Mouse (Mus musculus): ENCODE data around the gene Tbc1d5. TPM values are rescaled to one million over a fixed set of nuclear protein-coding genes. Genes with fewer than 3 reads are reported as not detected.
A peak's percentile ranks its signal among the peaks of the same experiment; 100 is the strongest.

Gene Tbc1d5
- polyA plus RNA-seq (2015; fragmentation: Nextera tagmentation; extraction: Ambion mirVana) = 4.6 and 5.6 TPM in 2 replicates

DNA sequence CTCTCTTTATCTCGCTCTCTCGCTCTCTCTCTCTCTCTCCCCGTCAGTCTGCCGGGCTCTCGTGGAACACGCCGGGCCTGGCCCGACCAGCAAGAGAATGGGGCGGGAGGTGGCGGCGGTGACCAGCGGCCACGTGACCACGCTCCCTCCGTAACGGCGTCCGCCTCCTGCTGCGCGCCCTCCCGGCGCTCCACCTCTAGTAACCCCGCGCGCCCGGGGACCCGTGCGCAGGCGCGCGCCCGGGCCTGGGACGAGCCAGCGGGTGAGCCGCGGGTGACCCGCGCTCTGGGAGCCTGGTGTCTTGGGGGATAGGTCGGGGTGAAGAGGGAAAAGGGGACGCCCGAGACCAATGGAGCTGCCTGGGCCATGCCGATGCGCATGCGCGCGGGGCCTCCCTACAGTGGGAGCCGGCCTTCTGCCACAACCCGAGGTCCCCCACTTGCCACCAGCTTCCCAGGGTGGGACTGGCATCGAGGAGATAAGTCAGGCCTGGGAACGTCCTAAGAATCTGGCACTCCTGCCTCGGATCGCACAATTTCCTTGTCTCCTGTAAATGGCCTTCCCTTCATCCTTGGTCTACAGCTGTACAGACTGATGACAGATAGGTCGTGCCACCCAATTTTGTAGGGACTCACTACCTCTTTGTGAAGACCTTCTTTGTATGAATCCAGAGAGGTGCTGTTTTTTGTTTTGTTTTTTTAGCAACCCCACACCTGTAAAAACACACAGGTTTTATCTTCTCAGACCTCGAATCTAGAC, at the start of gene Tbc1d5:
Gene Tbc1d5 (minus strand): TSS at position 158 of the 759 bp plus-strand sequence.
- Histone ChIP-seq H3K36me3 (ENCODE audit: control insufficient read depth, insufficient read depth) (no peaks in the 10 kb centered on the region), H3K4me3 (ENCODE audit: low read depth, low read length) (peak within 1 kb of the TSS; percentile 82), H3K9me3 (ENCODE audit: control insufficient read depth) (no peaks in the 10 kb centered on the region), H3K4me2 (replicated peaks; ENCODE audit: low read depth) (peak within 1 kb of the TSS; percentile 80), H3K9ac (ENCODE audit: low read depth, low read length) (peak within 1 kb of the TSS; percentile 89), H3K27ac (ENCODE audit: low read depth, low read length) (peak within 1 kb of the TSS; percentile 100), H3K4me1 (replicated peaks; ENCODE audit: control insufficient read depth, insufficient read depth, low read length) (no peaks in the 10 kb centered on the region), H3K27me3 (replicated peaks; ENCODE audit: control insufficient read depth, insufficient read depth, low read length) (no peaks in the 10 kb centered on the region)
- WGBS = 3% methylated on average over 50 of the region's 54 CpGs
- TF ChIP-seq CTCF (IDR thresholded peaks at IDR 0.05; ENCODE audit: low read depth) = 0 out of 2 replicates have a peak, but pooled peaks have one; percentile 5
- peak; percentile 98 for ATAC-seq

GRCm38 (mm10) chr17:51226056-51226455, 46.9 kb upstream of the Tbc1d5 start:
- Histone ChIP-seq H3K9me3 (ENCODE audit: control insufficient read depth) (no peaks in the 10 kb centered on the region), H3K27ac (ENCODE audit: low read depth, low read length) (no peak overlapping the region), H3K4me3 (ENCODE audit: low read depth, low read length) (no peak overlapping the region), H3K27me3 (replicated peaks; ENCODE audit: control insufficient read depth, insufficient read depth, low read length) (no peaks in the 10 kb centered on the region), H3K4me2 (replicated peaks; ENCODE audit: low read depth) (no peak overlapping the region), H3K9ac (ENCODE audit: low read depth, low read length) (no peak overlapping the region), H3K36me3 (ENCODE audit: control insufficient read depth, insufficient read depth) (no peaks in the 10 kb centered on the region), H3K4me1 (replicated peaks; ENCODE audit: control insufficient read depth, insufficient read depth, low read length) (no peaks in the 10 kb centered on the region)
- 68% methylated on average over 1 of the region's 1 CpGs for WGBS
- ATAC-seq = no peak
- TF ChIP-seq CTCF (IDR thresholded peaks at IDR 0.05; ENCODE audit: low read depth) = no peak

DNA sequence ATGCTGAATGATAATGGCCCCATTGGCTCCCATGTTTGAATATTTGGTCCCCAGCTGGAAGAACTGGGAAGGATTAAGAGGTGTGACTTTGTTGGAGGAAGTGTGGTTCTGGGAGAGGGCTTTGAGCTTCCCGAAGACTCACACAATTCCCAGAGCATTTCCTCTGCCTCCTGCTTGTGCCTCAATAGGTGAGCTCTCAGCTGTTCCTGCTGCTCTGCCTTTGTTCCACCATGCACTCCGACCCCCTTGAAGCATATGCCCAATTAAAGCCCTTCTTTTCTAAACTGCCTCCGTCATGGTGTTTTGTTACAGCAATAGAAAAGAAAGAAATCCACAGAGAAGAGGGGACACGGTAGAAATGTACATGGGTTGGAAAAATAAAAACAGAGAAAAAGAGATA, 44.0 kb upstream of the Tbc1d5 start:
- no peak for ATAC-seq
- WGBS = 54% methylated on average over 4 of the region's 4 CpGs
- TF ChIP-seq CTCF (IDR thresholded peaks at IDR 0.05; ENCODE audit: low read depth) = no peak

DNA sequence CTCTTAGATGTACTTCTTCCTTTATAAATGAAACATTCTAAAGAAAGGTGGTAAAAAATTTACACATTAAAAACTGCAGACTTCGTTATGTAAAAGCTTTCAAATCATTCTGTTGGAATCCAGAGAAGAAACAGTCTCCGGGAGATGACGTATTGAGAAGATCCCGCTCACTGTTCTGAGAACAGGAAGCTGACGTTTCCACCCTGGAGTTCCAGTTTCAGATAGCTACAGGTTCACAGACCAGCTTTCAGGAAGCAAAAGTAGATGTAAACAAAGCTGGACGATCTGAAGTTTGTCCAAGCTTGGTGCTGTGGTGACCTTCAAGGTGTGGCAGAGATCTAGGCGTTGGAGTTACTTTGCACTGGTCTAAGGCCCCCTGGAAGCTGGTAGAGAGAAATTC, 41.9 kb upstream of the Tbc1d5 start:
- Histone ChIP-seq H3K9ac (ENCODE audit: low read depth, low read length) (no peak overlapping the region), H3K27ac (ENCODE audit: low read depth, low read length) (no peak overlapping the region), H3K36me3 (ENCODE audit: control insufficient read depth, insufficient read depth) (no peaks in the 10 kb centered on the region), H3K9me3 (ENCODE audit: control insufficient read depth) (no peaks in the 10 kb centered on the region), H3K4me1 (replicated peaks; ENCODE audit: control insufficient read depth, insufficient read depth, low read length) (no peaks in the 10 kb centered on the region), H3K4me2 (replicated peaks; ENCODE audit: low read depth) (no peak overlapping the region), H3K4me3 (ENCODE audit: low read depth, low read length) (no peak overlapping the region), H3K27me3 (replicated peaks; ENCODE audit: control insufficient read depth, insufficient read depth, low read length) (no peaks in the 10 kb centered on the region)
- ATAC-seq = no peak
- 59% methylated on average over 7 of the region's 7 CpGs for WGBS
- TF ChIP-seq CTCF (IDR thresholded peaks at IDR 0.05; ENCODE audit: low read depth) = no peak

More for the DNA sequence above, 44.0 kb upstream of the Tbc1d5 start:
- no peak overlapping the region for H3K9ac ChIP-seq (ENCODE audit: low read depth, low read length)
- no peaks in the 10 kb centered on the region for H3K9me3 ChIP-seq (ENCODE audit: control insufficient read depth)
- H3K27ac ChIP-seq (ENCODE audit: low read depth, low read length) = no peak overlapping the region
- no peaks in the 10 kb centered on the region for H3K27me3 ChIP-seq (replicated peaks; ENCODE audit: control insufficient read depth, insufficient read depth, low read length)
- H3K4me2 ChIP-seq (replicated peaks; ENCODE audit: low read depth) = no peak overlapping the region
- no peaks in the 10 kb centered on the region for H3K4me1 ChIP-seq (replicated peaks; ENCODE audit: control insufficient read depth, insufficient read depth, low read length)
- H3K36me3 ChIP-seq (ENCODE audit: control insufficient read depth, insufficient read depth) = no peaks in the 10 kb centered on the region
- no peak overlapping the region for H3K4me3 ChIP-seq (ENCODE audit: low read depth, low read length)

DNA sequence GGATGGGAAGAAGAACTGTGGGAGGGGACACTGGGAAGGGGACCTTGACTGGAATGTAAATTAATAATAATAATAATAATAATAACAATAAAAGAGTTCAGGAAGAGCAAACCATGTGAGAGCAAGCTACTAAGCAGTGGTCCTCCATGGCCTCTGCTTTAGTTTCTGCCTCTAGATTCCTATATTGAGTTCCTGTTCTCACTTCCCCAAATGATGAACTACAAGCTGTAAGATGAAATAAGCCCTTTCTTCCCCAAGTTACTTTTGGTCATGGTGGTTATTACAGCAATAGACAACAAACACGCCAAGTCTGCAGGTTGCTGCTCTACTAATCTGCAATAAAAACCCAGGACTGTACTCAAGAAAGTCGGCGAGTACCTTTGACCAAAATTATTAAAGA, 40.7 kb upstream of the Tbc1d5 start:
- no peak overlapping the region for H3K4me3 ChIP-seq (ENCODE audit: low read depth, low read length)
- no peaks in the 10 kb centered on the region for H3K27me3 ChIP-seq (replicated peaks; ENCODE audit: control insufficient read depth, insufficient read depth, low read length)
- no peak overlapping the region for H3K4me2 ChIP-seq (replicated peaks; ENCODE audit: low read depth)
- H3K36me3 ChIP-seq (ENCODE audit: control insufficient read depth, insufficient read depth) = no peaks in the 10 kb centered on the region
- no peak overlapping the region for H3K27ac ChIP-seq (ENCODE audit: low read depth, low read length)
- WGBS = 85% methylated on average over 3 of the region's 3 CpGs
- no peaks in the 10 kb centered on the region for H3K4me1 ChIP-seq (replicated peaks; ENCODE audit: control insufficient read depth, insufficient read depth, low read length)
- ATAC-seq = no peak
- H3K9ac ChIP-seq (ENCODE audit: low read depth, low read length) = no peak overlapping the region
- no peaks in the 10 kb centered on the region for H3K9me3 ChIP-seq (ENCODE audit: control insufficient read depth)
- TF ChIP-seq CTCF (IDR thresholded peaks at IDR 0.05; ENCODE audit: low read depth) = no peak

DNA sequence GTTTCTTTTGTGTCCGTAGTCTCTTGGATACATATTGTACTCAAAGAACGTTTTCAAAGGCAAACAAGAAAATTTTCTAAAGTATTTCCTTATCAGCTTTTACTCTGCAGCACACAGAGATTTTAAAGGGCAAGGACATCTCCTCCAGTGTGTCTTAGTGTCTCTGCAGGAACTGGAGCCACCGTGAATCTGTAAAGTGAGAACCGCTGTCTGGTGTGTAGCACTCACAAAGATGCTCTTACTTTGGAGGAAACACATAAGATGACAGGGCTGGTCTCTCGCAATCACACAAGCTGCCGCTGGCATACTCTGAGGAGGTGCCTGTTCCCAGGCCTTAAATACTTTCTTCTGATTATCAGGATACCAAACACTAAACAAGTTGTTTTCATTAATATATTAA, 37.3 kb upstream of the Tbc1d5 start:
- Histone ChIP-seq H3K9ac (ENCODE audit: low read depth, low read length) (no peak overlapping the region), H3K36me3 (ENCODE audit: control insufficient read depth, insufficient read depth) (no peaks in the 10 kb centered on the region), H3K9me3 (ENCODE audit: control insufficient read depth) (no peaks in the 10 kb centered on the region), H3K27me3 (replicated peaks; ENCODE audit: control insufficient read depth, insufficient read depth, low read length) (no peaks in the 10 kb centered on the region), H3K4me1 (replicated peaks; ENCODE audit: control insufficient read depth, insufficient read depth, low read length) (no peaks in the 10 kb centered on the region), H3K4me3 (ENCODE audit: low read depth, low read length) (no peak overlapping the region), H3K27ac (ENCODE audit: low read depth, low read length) (no peak overlapping the region), H3K4me2 (replicated peaks; ENCODE audit: low read depth) (no peak overlapping the region)
- ATAC-seq = no peak
- TF ChIP-seq CTCF (IDR thresholded peaks at IDR 0.05; ENCODE audit: low read depth) = no peak
- 84% methylated on average over 6 of the region's 6 CpGs for WGBS

All from intestine, postnatal 0 days (tissue).